Mouse (Mus musculus) testis, adult 2 months (tissue): Measurements from ENCODE around the gene Rnf213.

Experiments
- CTCF ChIP-seq: fragments of 200-500 bp; IDR thresholded peaks from 2 replicates; pipeline ENCODE4 v1.5.1; 2012; ENCODE audit warnings: low read depth, mild to moderate bottlenecking, inconsistent platforms, low read length, moderate library complexity; ENCODE audit not compliant: control insufficient read depth, insufficient read depth, insufficient replicate concordance
- POLR2A ChIP-seq: fragments of 200-500 bp; IDR thresholded peaks from 2 replicates; pipeline ENCODE4 v1.6.1; 2012; ENCODE audit warnings: low read depth, mild to moderate bottlenecking, inconsistent platforms, low read length, moderate library complexity; ENCODE audit not compliant: control insufficient read depth

GRCm38 (mm10) chr11:119377326-119377725 lies 15.6 kb upstream of the Rnf213 start:
- TF ChIP-seq CTCF (no peak), POLR2A (no peak)
